Mouse (Mus musculus): ENCODE results near the gene En2.

The En2 gene

DNA sequence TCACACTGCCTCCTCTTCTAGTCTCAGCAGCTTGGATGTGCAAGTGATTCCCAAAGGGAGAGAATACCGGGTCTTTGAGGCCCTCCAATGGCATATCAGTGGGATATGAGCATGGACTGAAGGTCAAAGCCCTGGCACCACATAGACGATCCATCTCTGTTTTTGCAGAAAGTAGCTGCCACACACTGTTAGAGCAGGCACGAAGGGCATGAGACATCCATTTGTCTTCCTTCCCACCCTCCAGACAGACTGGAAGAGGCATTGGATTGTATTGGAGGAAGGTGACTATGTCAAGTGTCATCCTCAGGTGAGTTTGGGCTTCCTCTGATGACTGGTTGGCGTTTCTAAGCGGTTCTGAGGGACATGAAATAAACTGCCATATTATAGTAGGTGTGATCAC lies 12.8 kb downstream of the En2 start:
- DNase-seq (ENCODE audit: low spot score in 2 of 2): no peak

GRCm38 (mm10) chr5:28179237-28179790 lies 13.8 kb downstream of the En2 start:
- no peak for DNase-seq (ENCODE audit: low spot score in 2 of 2)

DNA sequence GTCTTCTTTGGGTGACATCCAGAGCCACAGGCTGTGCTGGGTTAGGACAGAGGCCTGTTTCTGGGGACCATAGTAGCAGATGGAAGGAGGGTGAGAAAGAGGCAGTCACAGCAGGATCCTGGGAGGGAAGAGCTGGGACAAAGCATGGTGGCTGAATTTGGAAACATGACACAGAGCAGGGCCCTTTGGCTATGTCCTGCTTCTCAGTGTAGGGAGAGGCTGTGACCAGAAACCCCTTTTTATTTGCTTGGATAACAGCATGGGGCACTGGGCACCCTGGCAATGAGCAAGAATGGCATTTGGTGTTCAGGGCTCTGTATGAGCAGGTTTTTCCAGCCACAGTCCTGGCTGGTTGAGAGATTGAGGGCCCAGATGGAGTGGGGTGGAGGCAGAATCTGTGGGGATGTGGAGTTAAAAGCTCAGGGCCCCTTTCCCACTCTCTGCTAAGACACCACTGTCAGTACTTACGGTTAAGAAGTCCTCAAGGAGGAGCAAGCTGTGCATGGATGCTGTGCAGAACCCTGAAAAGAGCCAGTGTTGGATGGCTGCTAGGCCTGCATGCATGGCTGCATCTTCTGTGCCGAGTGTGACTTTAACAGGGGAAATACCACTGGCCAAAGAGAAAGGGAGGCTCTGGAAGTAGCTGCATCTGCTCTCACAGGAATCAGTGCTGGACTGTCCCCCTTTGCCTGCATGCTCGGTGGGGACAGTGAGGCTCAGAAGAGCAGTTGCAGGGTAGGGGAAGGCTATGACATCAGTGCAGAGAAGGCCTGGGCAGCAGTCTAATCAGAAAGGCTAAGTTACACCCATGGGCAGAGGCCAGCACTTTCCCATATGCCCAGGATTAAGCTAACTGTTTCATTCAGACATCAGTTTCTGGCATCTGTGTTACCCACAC lies 26.0 kb downstream of the En2 start:
- no peak for DNase-seq (ENCODE audit: low spot score in 2 of 2)

DNA sequence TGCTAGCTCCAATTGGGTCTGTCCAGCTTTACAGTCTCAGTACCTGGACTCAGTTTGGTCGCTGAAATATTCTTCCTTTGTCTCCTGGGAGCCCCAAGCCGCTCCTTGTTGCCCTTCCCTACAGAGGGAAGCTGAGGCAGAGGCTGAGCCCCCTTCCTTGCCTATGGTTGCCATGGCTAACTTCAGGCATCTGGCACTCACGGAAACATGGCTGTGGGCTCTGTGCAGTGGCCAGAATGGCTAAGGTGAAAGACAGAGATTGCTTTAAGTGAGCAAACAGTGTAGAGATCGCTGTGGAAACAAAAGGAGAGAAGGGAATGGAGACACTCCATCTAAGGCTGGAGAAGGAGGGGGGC lies 26.6 kb downstream of the En2 start:
- no peak for DNase-seq (ENCODE audit: low spot score in 2 of 2)

DNA sequence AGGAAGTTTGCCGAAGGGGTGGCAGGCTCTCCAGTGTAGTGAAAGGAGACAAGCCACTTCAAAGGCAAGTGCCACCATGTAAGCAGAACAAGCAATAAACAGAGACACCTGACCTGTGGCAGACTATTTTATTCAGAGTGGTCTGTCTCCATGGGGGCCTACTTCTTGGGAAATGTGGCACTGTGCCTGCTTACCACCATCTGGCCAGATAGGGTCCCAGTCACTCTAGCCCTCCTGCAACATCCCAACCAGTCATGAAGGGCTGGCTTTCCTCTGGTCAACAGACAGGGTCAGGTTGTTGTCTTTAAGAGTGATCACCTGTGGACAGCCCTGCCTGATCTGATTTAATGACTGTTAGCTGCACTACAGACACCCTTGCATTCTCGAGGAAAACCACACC lies 30.0 kb downstream of the En2 start:
- no peak for DNase-seq (ENCODE audit: low spot score in 2 of 2)

GRCm38 (mm10) chr5:28199089-28199873 lies 33.8 kb downstream of the En2 start:
- DNase-seq (ENCODE audit: low spot score in 2 of 2): no peak

DNA sequence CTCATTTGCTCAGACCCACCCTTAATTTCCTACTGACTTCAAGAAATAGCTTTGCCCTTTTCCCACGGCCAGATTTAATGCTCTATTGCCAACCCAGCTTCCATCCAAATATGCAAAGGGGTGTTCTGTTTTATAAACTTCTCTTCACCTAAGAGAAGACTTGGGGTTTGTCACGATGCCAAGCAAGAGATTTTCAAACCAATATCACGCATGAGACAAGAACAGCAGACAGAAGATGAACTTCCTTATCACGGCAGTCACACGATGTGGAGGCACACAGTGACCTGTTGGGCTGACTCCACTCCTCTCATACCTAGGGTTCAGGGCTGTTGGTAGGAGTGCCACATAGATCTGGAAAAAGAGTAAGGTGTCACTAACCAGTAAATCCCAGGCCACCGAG lies 37.6 kb downstream of the En2 start:
- DNase-seq (ENCODE audit: low spot score in 2 of 2): no peak

DNA sequence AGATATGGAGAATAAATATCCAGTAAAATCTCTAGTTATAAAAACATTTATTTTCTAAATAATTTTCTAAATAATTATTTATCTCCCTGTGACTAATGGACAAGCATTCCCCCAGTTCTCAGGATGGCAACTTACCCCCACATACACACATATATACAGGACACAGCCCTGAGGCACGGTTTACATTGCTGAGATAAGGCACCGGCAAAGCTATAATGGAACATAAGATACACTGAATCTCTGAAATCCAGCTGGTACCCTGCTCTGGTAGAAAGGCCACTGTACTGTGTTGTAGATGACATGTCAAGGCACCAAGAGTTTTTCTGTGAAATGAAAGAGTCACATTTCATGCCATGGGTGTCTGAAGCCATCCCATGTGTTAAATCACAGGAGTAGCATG lies 39.2 kb downstream of the En2 start:
- DNase-seq (ENCODE audit: low spot score in 2 of 2): no peak

GRCm38 (mm10) chr5:28206448-28206847 lies 41.0 kb downstream of the En2 start:
- DNase-seq (ENCODE audit: low spot score in 2 of 2): no peak

- no peak for DNase-seq (ENCODE audit: low spot score in 2 of 2)
Measured at GRCm38 (mm10) chr5:28207043-28207442, 41.5 kb downstream of the En2 start.

DNA sequence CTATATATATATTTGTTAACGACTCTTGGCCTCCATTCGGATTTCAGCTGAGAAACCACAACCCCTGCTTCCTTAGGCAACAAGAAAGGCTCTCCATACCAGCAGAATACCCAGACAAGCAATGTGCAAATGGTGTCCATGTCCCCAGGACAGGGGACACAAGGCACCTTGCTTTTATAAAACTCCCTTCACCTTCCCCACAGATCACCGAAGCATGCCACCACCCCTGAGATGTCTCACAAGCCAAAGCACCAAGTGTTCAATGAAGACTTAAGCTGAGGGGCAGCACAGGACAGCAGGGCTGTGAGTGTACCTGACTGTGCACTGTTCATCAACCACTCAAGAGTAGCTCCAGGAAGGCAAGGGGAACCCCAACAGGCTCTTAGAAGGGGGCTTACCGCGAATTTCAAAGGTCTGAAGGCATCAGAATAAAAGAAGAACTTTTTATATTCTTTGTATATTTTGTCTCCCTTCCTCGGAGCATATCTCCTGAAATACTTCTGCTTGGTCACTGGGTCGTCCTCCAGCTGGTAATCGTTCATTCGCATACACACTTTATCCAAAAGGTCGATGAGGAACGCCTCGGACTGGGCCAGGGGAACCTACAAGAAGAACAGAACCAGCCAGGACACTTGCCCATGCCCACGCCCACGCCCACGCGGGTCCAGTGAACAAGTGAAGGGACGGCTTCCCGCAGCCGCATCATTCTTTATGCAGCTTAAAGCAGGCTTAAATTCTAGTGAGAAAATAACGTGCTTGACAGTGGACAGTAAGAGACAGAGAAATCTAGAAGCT lies 43.4 kb downstream of the En2 start:
- DNase-seq (ENCODE audit: low spot score in 2 of 2): no peak

- DNase-seq (ENCODE audit: low spot score in 2 of 2): no peak
Measured at GRCm38 (mm10) chr5:28209549-28210431, 44.3 kb downstream of the En2 start.

DNA sequence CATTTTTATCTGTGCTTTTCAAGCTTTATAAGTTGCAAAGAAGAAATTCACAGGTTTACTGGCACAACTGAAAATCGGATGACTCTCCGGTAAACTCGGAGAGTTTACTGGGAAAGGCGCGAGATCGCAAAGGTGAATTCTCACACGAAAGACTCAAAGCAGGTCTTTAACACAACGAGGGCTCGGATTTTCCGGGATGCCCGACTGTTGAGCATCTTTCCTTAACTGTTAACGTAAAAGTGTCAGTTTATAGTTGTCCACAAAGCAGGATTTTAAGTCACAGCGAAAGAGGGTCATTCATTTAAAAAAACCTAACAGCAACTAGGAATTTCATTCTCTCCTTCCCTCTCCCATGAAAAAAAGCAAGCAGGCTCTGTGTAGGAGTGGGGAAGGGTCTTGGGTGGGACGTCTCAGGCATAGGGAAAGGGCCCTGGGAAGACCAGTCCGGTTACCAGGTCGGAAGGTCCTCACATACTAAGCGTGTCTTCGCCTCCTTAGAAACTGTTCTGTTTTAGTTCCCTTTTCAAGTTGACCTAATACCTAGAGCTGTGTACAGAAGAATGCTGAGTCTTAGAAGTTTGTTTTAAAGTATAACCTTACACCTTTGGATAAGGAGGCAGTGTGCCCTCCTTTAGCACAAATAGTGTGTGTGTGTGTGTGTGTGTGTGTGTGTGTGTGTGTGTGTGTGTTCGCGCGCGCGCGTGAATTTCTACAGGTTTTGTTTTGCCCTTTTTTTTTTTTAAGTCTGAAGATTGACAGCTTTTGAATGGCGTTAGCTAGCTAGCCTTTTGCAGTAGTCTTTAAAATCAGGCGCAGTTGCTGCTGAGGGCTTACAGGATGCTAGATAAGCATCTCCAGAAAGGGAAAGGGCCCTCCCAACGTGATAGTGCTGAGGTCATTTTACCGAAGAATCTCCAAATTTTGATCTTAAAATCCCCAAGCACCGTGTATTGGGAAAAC lies 45.4 kb downstream of the En2 start:
- no peak for DNase-seq (ENCODE audit: low spot score in 2 of 2)

- DNase-seq (ENCODE audit: low spot score in 2 of 2): no peak
Measured at GRCm38 (mm10) chr5:28211651-28212310, 46.3 kb downstream of the En2 start.

- no peak for DNase-seq (ENCODE audit: low spot score in 2 of 2)
Measured at GRCm38 (mm10) chr5:28213441-28213840, 47.9 kb downstream of the En2 start.

DNA sequence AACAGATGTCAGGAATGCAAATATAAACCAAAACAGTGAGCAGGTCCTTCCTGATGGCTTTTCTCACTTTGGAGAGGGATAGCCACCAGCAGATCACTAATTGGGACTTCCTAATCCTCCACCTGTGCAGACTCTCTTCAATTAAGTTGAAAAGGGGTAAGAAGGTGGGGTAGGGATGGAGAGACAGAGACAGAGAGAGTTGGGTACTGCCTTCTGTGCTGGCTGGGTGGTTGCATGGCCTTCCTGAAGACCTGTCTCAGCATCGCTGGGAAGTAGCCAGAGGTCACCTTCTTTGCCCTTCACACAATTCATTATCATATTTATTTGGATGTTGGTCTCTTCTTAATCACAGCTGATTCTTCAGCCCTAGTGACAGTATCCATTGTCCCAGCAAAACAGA lies 54.1 kb downstream of the En2 start:
- DNase-seq (ENCODE audit: low spot score in 2 of 2): no peak
